ENCODE assay signal across 18 mouse cellular contexts in genomic region chr12:105084816-105085215, GRCm38 (mm10).
"Had no signal": no experiment of that assay in that cellular context is flagged by ENCODE, and none has a peak within 500 bp of the region (broad histone marks: within the 10 kb centered on the region; RNA-seq: fewer than 3 reads in every experiment).

No protein-coding gene starts in this region.

- H3K36me3 ChIP-seq: liver, embryonic 15.5 days; lung, embryonic 15.5 days; midbrain, embryonic 12.5 days; neural tube, embryonic 12.5 days; stomach, embryonic 15.5 days had no signal

- H3K9me3 ChIP-seq: liver, embryonic 15.5 days; lung, embryonic 15.5 days; midbrain, embryonic 12.5 days; neural tube, embryonic 12.5 days; stomach, embryonic 15.5 days had no signal

- ATAC-seq: liver, postnatal 0 days; lung, postnatal 0 days had no signal

- H3K9ac ChIP-seq: liver, embryonic 15.5 days; liver, postnatal 0 days; lung, embryonic 15.5 days; midbrain, embryonic 12.5 days; neural tube, embryonic 12.5 days; stomach, embryonic 15.5 days had no signal

- H3K4me2 ChIP-seq: liver, embryonic 15.5 days; lung, embryonic 15.5 days; midbrain, embryonic 12.5 days; neural tube, embryonic 12.5 days; stomach, embryonic 15.5 days had no signal

- DNase-seq: liver, postnatal 0 days; lung, adult 2 months; lung, postnatal 14 days; lung, postnatal 36 days; midbrain, embryonic 14.5 days; right cerebral cortex, postnatal 14 days; thymus, adult 2 months; thymus, postnatal 25 days; thymus, postnatal 4 days had no signal

- H3K4me3 ChIP-seq: liver, embryonic 15.5 days; lung, embryonic 15.5 days; megakaryocyte, embryonic 14.5 days; midbrain, embryonic 12.5 days; neural tube, embryonic 12.5 days; stomach, embryonic 15.5 days had no signal

- H3K4me1 ChIP-seq: liver, embryonic 15.5 days; lung, embryonic 15.5 days; stomach, embryonic 15.5 days had no signal

- H3K27me3 ChIP-seq: liver, embryonic 15.5 days; lung, embryonic 15.5 days; megakaryocyte, embryonic 14.5 days; midbrain, embryonic 12.5 days; neural tube, embryonic 12.5 days; stomach, embryonic 15.5 days had no signal

- H3K27ac ChIP-seq: liver, embryonic 15.5 days; lung, embryonic 15.5 days; macrophage; midbrain, embryonic 12.5 days; neural tube, embryonic 12.5 days; stomach, embryonic 15.5 days; stomach, postnatal 0 days had no signal
